Mouse (Mus musculus) neural tube, postnatal 0 days (tissue): Measurements from ENCODE around the gene Ccl9. TPM values are rescaled to one million over a fixed set of nuclear protein-coding genes. Genes with fewer than 3 reads are reported as not detected.

Experiments used
- polyA plus RNA-seq: library from polyadenylated mRNA; unstranded; fragments of >200 nt; fragmentation: Nextera tagmentation; extraction: Ambion mirVana; gene quantifications from 2 replicates; pipeline ENCODE4 v1.2.1, GENCODE M21; 2015

Gene Ccl9
- 4.3 and 5.3 TPM in 2 replicates for polyA plus RNA-seq

GRCm38 (mm10) chr11:83578186-83578760, at the start of gene Ccl9:
Ccl9 (minus strand) TSS chr11:83578636.

DNA sequence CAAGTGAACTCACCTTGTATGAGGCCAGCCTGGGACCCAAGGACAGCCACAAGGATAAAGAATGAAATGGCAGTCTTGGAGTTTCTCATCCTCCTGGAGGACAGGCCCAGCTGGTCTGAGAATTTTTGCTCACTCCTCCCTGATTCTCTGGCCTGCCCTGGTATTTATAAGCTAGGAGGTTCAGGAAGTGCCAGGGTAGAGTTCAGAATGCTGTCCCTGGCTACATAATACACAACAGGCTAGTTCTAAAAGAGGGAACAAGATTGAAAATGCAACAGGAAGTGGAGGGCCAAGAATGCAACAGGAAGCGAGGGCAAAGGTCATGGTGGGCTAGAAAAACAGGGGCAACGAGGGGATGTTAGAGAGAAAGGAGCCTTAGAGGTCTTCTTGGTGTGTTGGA, 14.4 kb upstream of the Ccl9 start, which contains the start of gene Ccl6:
Ccl6 (minus strand) TSS at position 235 of the 400 bp plus-strand sequence.

GRCm38 (mm10) chr11:83530360-83530759, 48.1 kb downstream of the Ccl9 start, which contains the start of gene Ccl5:
Ccl5 (minus strand) TSS chr11:83530518.

Other genes with a start within 250 kb of the Ccl9 start
- 61.6 and 64.0 TPM in 2 replicates for gene Rasl10b, start 169.5 kb downstream of the Ccl9 start, polyA plus RNA-seq
- gene Gas2l2, start 149.2 kb downstream of the Ccl9 start, polyA plus RNA-seq: 0.75 and 0.96 TPM in 2 replicates
- 0.43 and 0.75 TPM in 2 replicates for gene 1700020L24Rik, start 141.0 kb downstream of the Ccl9 start, polyA plus RNA-seq
- 3.4 and 3.7 TPM in 2 replicates for gene Mmp28, start 115.6 kb downstream of the Ccl9 start, polyA plus RNA-seq
- gene Taf15, start 105.5 kb downstream of the Ccl9 start, polyA plus RNA-seq: 11.8 and 12.4 TPM in 2 replicates
- gene Heatr9, start 56.5 kb downstream of the Ccl9 start, polyA plus RNA-seq: not detected in 2 replicates
- 0.97 TPM in 1 of 2 replicates, not detected in the other for gene Ccl5, start 48.1 kb downstream of the Ccl9 start, polyA plus RNA-seq
- gene Ccl6, start 14.5 kb upstream of the Ccl9 start, polyA plus RNA-seq: 7.3 and 8.0 TPM in 2 replicates
- gene Rpl9-ps1, start 67.0 kb upstream of the Ccl9 start, polyA plus RNA-seq: not detected in 2 replicates
- 1.6 and 2.7 TPM in 2 replicates for gene Ccl3, start 70.7 kb upstream of the Ccl9 start, polyA plus RNA-seq
- 1.9 TPM in 2 replicates for gene Ccl4, start 83.9 kb upstream of the Ccl9 start, polyA plus RNA-seq
- 4.1 and 5.1 TPM in 2 replicates for gene Wfdc17, start 125.4 kb upstream of the Ccl9 start, polyA plus RNA-seq
- gene Wfdc18, start 130.4 kb upstream of the Ccl9 start, polyA plus RNA-seq: not detected in 2 replicates
- 1.1 TPM in 1 of 2 replicates, not detected in the other for gene Wfdc21, start 168.3 kb upstream of the Ccl9 start, polyA plus RNA-seq
- gene Heatr6, start 175.1 kb upstream of the Ccl9 start, polyA plus RNA-seq: 23.4 and 26.1 TPM in 2 replicates